Mouse (Mus musculus): ENCODE results near the gene 4932411N23Rik. TPM values are rescaled to one million over a fixed set of nuclear protein-coding genes. Genes with fewer than 3 reads are reported as not detected.
"Not testable (repeated sequence)": the region's sequence is repeated elsewhere in the genome, so short reads cannot be mapped to it uniquely, and the experiment has no call there.

The 4932411N23Rik gene
- polyA plus RNA-seq (2012; rRNA removed), result not detected in 2 replicates

- Histone ChIP-seq H3K27ac (ENCODE audit: insufficient read depth, low read length) (no peak within 1 kb of the TSS), H3K4me3 (ENCODE audit: insufficient read depth, low read length) (no peak within 1 kb of the TSS), H3K4me1 (ENCODE audit: control insufficient read depth, insufficient read depth, low read length) (no peaks in the 10 kb centered on the region)
- TF ChIP-seq CTCF (IDR thresholded peaks at IDR 0.05; ENCODE audit: extremely low read depth, insufficient read depth, low read length) (no peak), POLR2A (IDR thresholded peaks at IDR 0.05; ENCODE audit: extremely low read depth, insufficient read depth, low read length) (no peak)
Observed at GRCm38 (mm10) chrX:126815768-126816167, at the start of gene 4932411N23Rik. Gene 4932411N23Rik (minus strand): TSS chrX:126815868.

GRCm38 (mm10) chrX:126779895-126780294, 35.8 kb downstream of the 4932411N23Rik start:
- Histone ChIP-seq H3K27ac (ENCODE audit: insufficient read depth, low read length) (no peak overlapping the region), H3K4me3 (ENCODE audit: insufficient read depth, low read length) (no peak overlapping the region), H3K4me1 (ENCODE audit: control insufficient read depth, insufficient read depth, low read length) (no peaks in the 10 kb centered on the region)
- TF ChIP-seq POLR2A (IDR thresholded peaks at IDR 0.05; ENCODE audit: extremely low read depth, insufficient read depth, low read length), result no peak
- TF ChIP-seq CTCF (IDR thresholded peaks at IDR 0.05; ENCODE audit: extremely low read depth, insufficient read depth, low read length), result no peak

- H3K4me1 ChIP-seq (ENCODE audit: control insufficient read depth, insufficient read depth, low read length); H3K27ac ChIP-seq (ENCODE audit: insufficient read depth, low read length); H3K4me3 ChIP-seq (ENCODE audit: insufficient read depth, low read length): not testable (repeated sequence)
Observed at GRCm38 (mm10) chrX:126777643-126778042, 38.0 kb downstream of the 4932411N23Rik start.

- H3K4me3 ChIP-seq (ENCODE audit: insufficient read depth, low read length); H3K27ac ChIP-seq (ENCODE audit: insufficient read depth, low read length); H3K4me1 ChIP-seq (ENCODE audit: control insufficient read depth, insufficient read depth, low read length): not testable (repeated sequence)
Observed at GRCm38 (mm10) chrX:126774846-126775245, 40.8 kb downstream of the 4932411N23Rik start.

- not testable (repeated sequence) for H3K27ac ChIP-seq (ENCODE audit: insufficient read depth, low read length); H3K4me3 ChIP-seq (ENCODE audit: insufficient read depth, low read length); H3K4me1 ChIP-seq (ENCODE audit: control insufficient read depth, insufficient read depth, low read length)
Observed at GRCm38 (mm10) chrX:126773511-126773910, 42.2 kb downstream of the 4932411N23Rik start.

Other genes starting within 250 kb of the 4932411N23Rik start
- gene Gm382, start 224.1 kb upstream of the 4932411N23Rik start, polyA plus RNA-seq (2012; rRNA removed), result not detected in 2 replicates